Mouse (Mus musculus) embryonic facial prominence, embryonic 15.5 days (tissue): ENCODE measurements around the gene Vmn1r192. TPM values are rescaled to one million over a fixed set of nuclear protein-coding genes. Genes with fewer than 3 reads are reported as not detected.
"Not testable (repeated sequence)": the region's sequence is repeated elsewhere in the genome, so short reads cannot be mapped to it uniquely, and the experiment has no call there.

Source experiments
- ATAC-seq: fragments of 200-750 bp; cut with Nextera tagmentation; 2 replicates; pipeline ENCODE4 v1.8.0; 2017; ENCODE audit warnings: low read depth, moderate TSS enrichment; ENCODE audit not compliant: insufficient number of reproducible peaks, low FRiP score, low TSS enrichment
- H3K27ac ChIP-seq: fragments of 300-500 bp; sonication (generic); replicated peaks from 2 replicates; pipeline ENCODE4 v1.5.1; 2015; ENCODE audit warnings: mild to moderate bottlenecking, inconsistent platforms
- H3K27me3 ChIP-seq: fragments of 300-500 bp; sonication (generic); 2 replicates; pipeline ENCODE4 v1.6.1; 2015; ENCODE audit warnings: inconsistent platforms
- H3K36me3 ChIP-seq: fragments of 300-500 bp; sonication (generic); 2 replicates; pipeline ENCODE4 v1.6.1; 2015; ENCODE audit warnings: mild to moderate bottlenecking, inconsistent platforms
- H3K4me1 ChIP-seq: fragments of 300-500 bp; sonication (generic); 2 replicates; pipeline ENCODE4 v1.6.1; 2015; ENCODE audit warnings: inconsistent platforms
- H3K4me2 ChIP-seq: fragments of 300-500 bp; sonication (generic); replicated peaks from 2 replicates; pipeline ENCODE4 v1.6.1; 2015; ENCODE audit warnings: mild to moderate bottlenecking, inconsistent platforms
- H3K4me3 ChIP-seq: fragments of 300-500 bp; sonication (generic); replicated peaks from 2 replicates; pipeline ENCODE4 v1.5.1; 2015; ENCODE audit warnings: mild to moderate bottlenecking, inconsistent platforms
- H3K9ac ChIP-seq: fragments of 300-500 bp; sonication (generic); 2 replicates; pipeline ENCODE4 v1.6.1; 2015; ENCODE audit warnings: inconsistent platforms
- H3K9me3 ChIP-seq: fragments of 300-500 bp; sonication (generic); replicated peaks from 2 replicates; pipeline ENCODE4 v1.6.1; 2016; ENCODE audit warnings: inconsistent platforms
- WGBS: fragments of 180-500 bp; shearing (Covaris S2); methylation state at CpG from one replicate; pipeline ENCODE4 v1.1.7; 2015; 5-methylcytosine and 5-hydroxymethylcytosine counted together
- microRNA-seq: library from miRNA; unstranded; fragments of <30 nt; microRNA quantifications from one replicate; pipeline ENCODE4, GENCODE M21; 2016; ENCODE audit warnings: borderline number of aligned reads
- polyA plus RNA-seq: library from polyadenylated mRNA; unstranded; fragments of >200 nt; fragmentation: Nextera tagmentation; extraction: Ambion mirVana; gene quantifications from 2 replicates; pipeline ENCODE4 v1.2.1, GENCODE M21; 2015

Vmn1r192 gene
- polyA plus RNA-seq: not detected in 2 replicates

DNA sequence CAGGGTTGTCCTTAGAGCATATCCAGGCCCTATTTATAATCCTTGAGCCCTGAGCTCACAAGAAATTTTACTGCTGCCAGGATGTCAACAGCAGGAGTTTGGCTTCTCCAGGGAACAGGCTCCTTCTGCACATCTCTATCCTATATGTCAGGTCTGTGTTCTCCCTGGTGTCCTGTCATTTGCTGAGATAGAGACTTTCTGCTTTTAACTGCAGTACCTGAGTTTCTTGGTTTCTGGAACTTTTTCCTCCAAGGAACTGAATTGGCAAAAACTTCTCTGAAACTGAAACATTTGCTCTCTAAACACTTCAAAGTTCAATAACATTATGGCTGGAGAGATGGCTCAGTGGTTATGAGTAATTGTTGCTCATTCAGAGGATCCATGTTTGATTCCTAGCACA is at the start of gene Vmn1r192:
TSS of gene Vmn1r192 (minus strand) at position 101 of the 400 bp plus-strand sequence.
- Histone ChIP-seq H3K9ac (no peak within 1 kb of the TSS), H3K4me1 (no peaks in the 10 kb centered on the region), H3K4me3 (no peak within 1 kb of the TSS), H3K36me3 (no peaks in the 10 kb centered on the region), H3K27ac (no peak within 1 kb of the TSS), H3K4me2 (no peak within 1 kb of the TSS), H3K9me3 (no peaks in the 10 kb centered on the region), H3K27me3 (no peaks in the 10 kb centered on the region)
- no peak for ATAC-seq

DNA sequence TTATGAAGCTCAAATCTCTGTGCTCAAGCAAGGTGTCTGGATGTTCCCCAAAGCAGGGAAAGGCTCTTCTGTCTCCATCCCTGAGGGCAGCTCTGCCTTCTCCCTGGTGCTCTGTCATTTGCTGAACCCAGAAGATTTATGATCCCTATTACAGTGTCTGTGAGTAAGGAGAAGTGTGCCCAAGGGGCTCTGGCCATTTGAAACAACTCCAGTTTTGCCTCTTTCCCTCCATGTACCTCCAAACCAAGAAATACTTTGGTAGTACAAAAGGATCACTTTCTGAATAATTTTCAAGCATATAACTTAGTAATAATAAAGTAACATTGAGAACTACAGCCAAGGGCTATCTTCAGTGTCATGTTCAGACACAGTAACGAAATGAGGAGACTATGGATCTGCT is 32.1 kb upstream of the Vmn1r192 start, which contains the start of gene Vmn1r193:
TSS of gene Vmn1r193 (minus strand) at position 101 of the 400 bp plus-strand sequence.
- H3K4me2 ChIP-seq, H3K27me3 ChIP-seq, H3K4me3 ChIP-seq, H3K4me1 ChIP-seq, H3K9me3 ChIP-seq, ATAC-seq, H3K36me3 ChIP-seq, H3K27ac ChIP-seq, H3K9ac ChIP-seq: not testable (repeated sequence)
- WGBS: 72% methylated on average over 1 of the region's 1 CpGs

GRCm38 (mm10) chr13:22192756-22193155 is 1.8 kb upstream of the Vmn1r192 start:
- not testable (repeated sequence) for H3K4me2 ChIP-seq, H3K4me1 ChIP-seq, ATAC-seq, H3K27me3 ChIP-seq, H3K27ac ChIP-seq, H3K36me3 ChIP-seq, H3K4me3 ChIP-seq, H3K9ac ChIP-seq, H3K9me3 ChIP-seq
- WGBS: 82% methylated on average over 3 of the region's 3 CpGs

DNA sequence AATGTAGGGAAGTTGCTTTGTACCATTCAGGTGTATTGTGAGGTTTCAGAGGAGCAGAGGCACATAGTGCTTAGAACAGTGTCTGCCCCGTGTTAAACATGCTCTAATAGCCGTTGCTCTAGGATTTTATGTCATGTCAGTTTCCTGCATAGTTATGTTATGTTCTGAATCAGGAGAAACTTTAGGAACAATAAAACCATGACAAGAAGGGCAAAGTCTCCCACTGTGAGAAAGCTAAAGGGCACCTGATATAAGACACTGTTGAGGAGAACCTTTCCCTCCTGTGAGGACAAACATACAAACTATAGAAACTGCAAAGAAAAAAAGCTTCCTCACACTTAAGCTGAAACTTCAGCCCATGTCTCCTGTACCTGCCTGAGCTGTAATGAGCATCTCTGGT is 556 bp downstream of the Vmn1r192 start:
- Histone ChIP-seq H3K9ac (no peak overlapping the region), H3K27me3 (no peaks in the 10 kb centered on the region), H3K4me3 (no peak overlapping the region), H3K9me3 (no peaks in the 10 kb centered on the region), H3K4me1 (no peaks in the 10 kb centered on the region), H3K4me2 (no peak overlapping the region), H3K27ac (no peak overlapping the region), H3K36me3 (no peaks in the 10 kb centered on the region)
- 70% methylated on average over 2 of the region's 2 CpGs for WGBS
- ATAC-seq: no peak

- Histone ChIP-seq H3K4me1 (no peaks in the 10 kb centered on the region), H3K9me3 (no peaks in the 10 kb centered on the region), H3K36me3 (no peaks in the 10 kb centered on the region), H3K4me2 (no peak overlapping the region), H3K9ac (no peak overlapping the region), H3K4me3 (no peak overlapping the region), H3K27ac (no peak overlapping the region), H3K27me3 (no peaks in the 10 kb centered on the region)
- 85% methylated on average over 2 of the region's 2 CpGs for WGBS
- ATAC-seq: no peak
These were observed 1.6 kb downstream of the Vmn1r192 start for GRCm38 (mm10) chr13:22189313-22189712.

DNA sequence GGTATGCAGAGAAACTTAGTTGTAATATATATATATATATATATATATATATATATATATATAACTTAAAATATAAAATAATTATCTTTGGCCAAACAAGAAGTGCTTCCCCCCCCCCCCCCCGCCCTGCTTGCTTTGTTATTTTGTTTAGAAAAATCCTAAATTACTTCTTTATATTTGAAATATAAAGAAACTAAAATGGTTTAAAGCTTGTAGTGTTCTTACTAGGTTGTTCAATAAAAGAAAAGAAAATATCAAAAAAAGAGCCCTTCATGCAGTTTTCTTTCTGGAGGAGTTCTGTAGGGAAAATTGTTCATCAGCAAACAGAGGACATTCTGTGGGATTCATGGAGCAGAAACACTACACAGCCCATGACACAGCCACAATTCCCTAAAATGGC is 7.1 kb downstream of the Vmn1r192 start, which contains the start of gene Vmn1r191:
TSS of gene Vmn1r191 (minus strand) at position 101 of the 400 bp plus-strand sequence.
- Histone ChIP-seq H3K27ac (no peak within 1 kb of the TSS), H3K9ac (no peak within 1 kb of the TSS), H3K9me3 (no peaks in the 10 kb centered on the region), H3K27me3 (no peaks in the 10 kb centered on the region), H3K4me2 (no peak within 1 kb of the TSS), H3K4me1 (no peaks in the 10 kb centered on the region), H3K4me3 (no peak within 1 kb of the TSS), H3K36me3 (no peaks in the 10 kb centered on the region)
- no peak for ATAC-seq
- WGBS: 58% methylated on average over 1 of the region's 1 CpGs

DNA sequence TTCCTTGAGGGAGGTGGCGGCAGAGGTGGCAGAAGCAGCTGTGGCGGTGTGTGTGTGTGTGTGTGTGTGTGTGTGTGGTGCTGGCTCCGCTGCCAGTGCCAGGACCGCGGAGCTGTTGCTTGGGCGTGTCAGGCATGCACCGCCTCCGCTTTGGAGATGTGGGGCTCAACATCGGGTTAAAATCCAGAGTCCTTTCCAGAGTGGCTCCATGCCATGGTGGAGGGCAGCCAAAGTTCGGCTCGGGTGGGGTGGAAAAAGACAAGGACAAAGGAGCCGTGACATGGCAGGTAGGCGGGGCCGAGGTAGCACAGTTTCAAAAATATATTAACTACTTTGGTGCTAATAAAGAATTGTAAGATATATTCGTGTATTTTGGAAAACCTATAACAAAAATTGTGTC is 22.5 kb downstream of the Vmn1r192 start:
- Histone ChIP-seq H3K9me3 (peaks cover 6% of the 10 kb centered on the region; the same call in 1 of the 2 replicates), H3K4me1 (no peaks in the 10 kb centered on the region), H3K36me3 (no peaks in the 10 kb centered on the region), H3K27ac (no peak overlapping the region), H3K4me2 (no peak overlapping the region), H3K27me3 (no peaks in the 10 kb centered on the region), H3K4me3 (no peak overlapping the region), H3K9ac (no peak overlapping the region)
- ATAC-seq: no peak
- 89% methylated on average over 15 of the region's 15 CpGs for WGBS

DNA sequence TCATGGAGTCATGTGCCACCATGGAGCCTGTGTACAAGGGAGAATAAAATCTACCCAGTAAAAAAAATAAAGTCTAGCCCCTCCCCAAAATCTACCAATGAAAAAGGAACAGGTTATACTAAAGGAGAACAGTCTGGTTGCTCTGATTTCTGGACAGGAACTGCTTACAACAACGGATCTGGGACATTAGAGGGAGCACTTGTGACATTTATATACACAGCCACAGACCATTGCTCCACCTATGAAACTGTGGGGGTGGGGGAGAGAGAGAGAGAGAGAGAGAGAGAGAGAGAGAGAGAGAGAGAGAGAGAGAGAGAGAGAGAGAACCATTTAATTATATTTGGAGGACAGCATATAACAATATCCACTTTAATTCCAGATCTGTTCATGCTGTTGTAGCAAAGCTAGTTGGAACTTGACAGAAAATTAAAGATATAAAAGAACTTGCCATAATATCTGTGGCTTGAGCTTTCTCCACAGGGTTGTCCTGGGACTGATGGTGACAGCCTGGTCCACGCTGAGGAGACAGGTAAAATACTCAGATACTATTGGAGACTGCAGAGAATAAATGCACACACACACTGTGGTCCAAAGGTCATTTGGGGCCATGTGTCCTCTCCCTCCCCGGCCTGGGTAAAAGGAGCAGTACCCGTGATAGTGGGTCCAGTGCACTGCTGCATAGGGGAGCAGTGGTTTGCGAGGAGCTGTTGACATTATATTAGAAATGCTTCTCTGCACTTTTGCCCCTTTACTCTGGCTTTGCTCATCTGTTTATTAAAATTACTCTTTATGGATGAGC is 54.2 kb downstream of the Vmn1r192 start:
- H3K9me3 ChIP-seq, H3K36me3 ChIP-seq, H3K27me3 ChIP-seq, H3K9ac ChIP-seq, H3K4me3 ChIP-seq, H3K4me1 ChIP-seq, H3K27ac ChIP-seq, ATAC-seq, H3K4me2 ChIP-seq: not testable (repeated sequence)
- 65% methylated on average over 5 of the region's 5 CpGs for WGBS

Small RNAs within 50 kb of the gene (microRNA-seq; reads per million reads assigned to microRNA genes)
- gene Gm23282 (not detected), gene Gm25084 (not detected)

Other genes with a start within 250 kb of the Vmn1r192 start
- gene Zfp184, start 246.0 kb downstream of the Vmn1r192 start, polyA plus RNA-seq: 7.7 and 9.0 TPM in 2 replicates
- gene Pom121l2, start 209.9 kb downstream of the Vmn1r192 start, polyA plus RNA-seq: 0.29 TPM in 2 replicates
- 1.2 and 1.8 TPM in 2 replicates for gene Prss16, start 181.4 kb downstream of the Vmn1r192 start, polyA plus RNA-seq
- 2.8 and 17.2 TPM in 2 replicates for gene Hist1h2ah, start 155.6 kb downstream of the Vmn1r192 start, polyA plus RNA-seq
- 3.1 and 4.0 TPM in 2 replicates for gene Hist1h2bk, start 155.3 kb downstream of the Vmn1r192 start, polyA plus RNA-seq
- gene Hist1h4i, start 149.8 kb downstream of the Vmn1r192 start, polyA plus RNA-seq: 17.5 and 20.6 TPM in 2 replicates
- gene Hist1h2ag, start 148.2 kb downstream of the Vmn1r192 start, polyA plus RNA-seq: 33.6 and 33.8 TPM in 2 replicates
- 5.7 and 6.9 TPM in 2 replicates for gene Hist1h2bj, start 147.9 kb downstream of the Vmn1r192 start, polyA plus RNA-seq
- not detected in 2 replicates for gene Vmn1r188, start 106.7 kb downstream of the Vmn1r192 start, polyA plus RNA-seq
- not detected in 2 replicates for gene Vmn1r189, start 85.3 kb downstream of the Vmn1r192 start, polyA plus RNA-seq
- gene Vmn1r191, start 7.2 kb downstream of the Vmn1r192 start, polyA plus RNA-seq: not detected in 2 replicates
- gene Vmn1r193, start 32.0 kb upstream of the Vmn1r192 start, polyA plus RNA-seq: not detected in 2 replicates
- not detected in 2 replicates for gene Vmn1r194, start 53.1 kb upstream of the Vmn1r192 start, polyA plus RNA-seq
- gene Vmn1r195, start 79.4 kb upstream of the Vmn1r192 start, polyA plus RNA-seq: not detected in 2 replicates
- 0.07 TPM in 2 replicates for gene Vmn1r196, start 98.8 kb upstream of the Vmn1r192 start, polyA plus RNA-seq
- not detected in 2 replicates for gene Vmn1r197, start 133.4 kb upstream of the Vmn1r192 start, polyA plus RNA-seq
- not detected in 2 replicates for gene Vmn1r198, start 159.2 kb upstream of the Vmn1r192 start, polyA plus RNA-seq
- 0.14 TPM in 1 of 2 replicates, not detected in the other for gene Vmn1r199, start 188.7 kb upstream of the Vmn1r192 start, polyA plus RNA-seq
- not detected in 2 replicates for gene Vmn1r200, start 199.2 kb upstream of the Vmn1r192 start, polyA plus RNA-seq